Mouse (Mus musculus) limb, embryonic 12.5 days (tissue): ENCODE measurements around the gene Acot4. TPM values are rescaled to one million over a fixed set of nuclear protein-coding genes. Genes with fewer than 3 reads are reported as not detected.
"Not testable (repeated sequence)": the region's sequence is repeated elsewhere in the genome, so short reads cannot be mapped to it uniquely, and the experiment has no call there.

Experiments
- ATAC-seq: fragments of 200-750 bp; cut with Nextera tagmentation; 2 replicates; pipeline ENCODE4 v1.8.0; 2017; ENCODE audit warnings: low read depth, moderate TSS enrichment; ENCODE audit not compliant: insufficient number of reproducible peaks, insufficient read depth, low FRiP score, low TSS enrichment
- H3K27ac ChIP-seq: fragments of 300-500 bp; sonication (generic); 2 replicates; pipeline ENCODE4 v1.5.1; 2016; ENCODE audit warnings: mild to moderate bottlenecking, moderate library complexity
- H3K27me3 ChIP-seq: fragments of 300-500 bp; sonication (generic); 2 replicates; pipeline ENCODE4 v1.6.1; 2016; ENCODE audit warnings: mild to moderate bottlenecking, moderate library complexity
- H3K36me3 ChIP-seq: fragments of 300-500 bp; sonication (generic); 2 replicates; pipeline ENCODE4 v1.6.1; 2016; ENCODE audit warnings: mild to moderate bottlenecking, moderate library complexity
- H3K4me1 ChIP-seq: fragments of 300-500 bp; sonication (generic); replicated peaks from 2 replicates; pipeline ENCODE4 v1.6.1; 2016
- H3K4me2 ChIP-seq: fragments of 300-500 bp; sonication (generic); 2 replicates; pipeline ENCODE4 v1.6.1; 2016; ENCODE audit warnings: mild to moderate bottlenecking, moderate library complexity
- H3K4me3 ChIP-seq: fragments of 300-500 bp; sonication (generic); replicated peaks from 2 replicates; pipeline ENCODE4 v1.5.1; 2016; ENCODE audit warnings: mild to moderate bottlenecking
- H3K9ac ChIP-seq: fragments of 300-500 bp; sonication (generic); replicated peaks from 2 replicates; pipeline ENCODE4 v1.6.1; 2016; ENCODE audit warnings: mild to moderate bottlenecking, moderate library complexity
- H3K9me3 ChIP-seq: fragments of 300-500 bp; sonication (generic); 2 replicates; pipeline ENCODE4 v1.6.1; 2016; ENCODE audit warnings: mild to moderate bottlenecking, moderate library complexity
- WGBS: fragments of 180-500 bp; shearing (Covaris S2); methylation state at CpG from one replicate; pipeline ENCODE4 v1.1.7; 2016; 5-methylcytosine and 5-hydroxymethylcytosine counted together
- polyA plus RNA-seq: library from polyadenylated mRNA; unstranded; fragments of >200 nt; fragmentation: Nextera tagmentation; extraction: Ambion mirVana; gene quantifications from 2 replicates; pipeline ENCODE4 v1.2.1, GENCODE M21; 2016

Acot4 gene
- polyA plus RNA-seq, 1 experiment from 2014 or later, result 0.39 TPM

GRCm38 (mm10) chr12:84077371-84077990 lies 39.3 kb downstream of the Acot4 start:
- Histone ChIP-seq H3K27ac (no peak overlapping the region), H3K9me3 (no peaks in the 10 kb centered on the region), H3K4me3 (no peak overlapping the region), H3K9ac (no peak overlapping the region), H3K4me2 (no peak overlapping the region), H3K27me3 (no peaks in the 10 kb centered on the region), H3K4me1 (no peaks in the 10 kb centered on the region), H3K36me3 (no peaks in the 10 kb centered on the region)
- no peak for ATAC-seq
- 84% methylated on average over 4 of the region's 4 CpGs for WGBS

GRCm38 (mm10) chr12:84083842-84084241 lies 45.7 kb downstream of the Acot4 start:
- no peak overlapping the region for H3K4me3 ChIP-seq
- no peaks in the 10 kb centered on the region for H3K27me3 ChIP-seq
- no peaks in the 10 kb centered on the region for H3K4me1 ChIP-seq
- no peak overlapping the region for H3K4me2 ChIP-seq
- ATAC-seq, result no peak
- no peaks in the 10 kb centered on the region for H3K36me3 ChIP-seq
- H3K9ac ChIP-seq, result no peak overlapping the region
- H3K9me3 ChIP-seq, result no peaks in the 10 kb centered on the region
- H3K27ac ChIP-seq, result no peak overlapping the region
- 84% methylated on average over 2 of the region's 2 CpGs for WGBS

- no peak for ATAC-seq
- no peak overlapping the region for H3K9ac ChIP-seq
- no peaks in the 10 kb centered on the region for H3K36me3 ChIP-seq
- no peak overlapping the region for H3K4me3 ChIP-seq
- H3K27me3 ChIP-seq, result no peaks in the 10 kb centered on the region
- WGBS, result 91% methylated on average over 4 of the region's 4 CpGs
- peaks cover 5% of the 10 kb centered on the region for H3K9me3 ChIP-seq
- H3K4me2 ChIP-seq, result no peak overlapping the region
- H3K27ac ChIP-seq, result no peak overlapping the region
- no peaks in the 10 kb centered on the region for H3K4me1 ChIP-seq
These were observed 46.4 kb downstream of the Acot4 start for GRCm38 (mm10) chr12:84084581-84084980.

DNA sequence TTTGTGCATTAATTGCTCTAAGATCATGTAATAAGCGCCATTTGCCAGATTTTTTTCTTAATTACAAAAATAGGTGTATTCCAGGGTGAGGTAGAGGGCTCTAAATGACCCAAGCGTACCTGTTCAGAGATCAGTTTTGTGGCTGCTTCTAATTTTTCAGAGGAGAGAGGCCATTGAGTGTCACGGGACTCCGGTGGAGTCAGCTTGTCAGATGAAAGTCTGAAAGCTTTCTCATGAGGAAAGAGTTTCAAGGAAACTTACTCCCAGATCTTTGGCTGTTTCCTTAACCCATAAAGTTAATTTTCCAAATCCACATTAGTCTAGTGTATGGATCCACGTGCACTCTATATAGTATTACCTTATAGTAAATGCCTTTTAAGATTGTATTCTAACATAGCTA lies 56.5 kb downstream of the Acot4 start:
- WGBS, result 91% methylated on average over 5 of the region's 5 CpGs
- H3K27ac ChIP-seq, H3K27me3 ChIP-seq, H3K36me3 ChIP-seq, H3K4me3 ChIP-seq, H3K9ac ChIP-seq, ATAC-seq, H3K4me1 ChIP-seq, H3K4me2 ChIP-seq: not testable (repeated sequence)
- H3K9me3 ChIP-seq, result peaks cover 42% of the 10 kb centered on the region

Other genes with a start within 250 kb of the Acot4 start
- 42.0 and 42.1 TPM in 2 replicates for gene Numb, start 116.4 kb upstream of the Acot4 start, polyA plus RNA-seq
- gene Riox1, start 87.8 kb upstream of the Acot4 start, polyA plus RNA-seq, result 21.7 and 21.9 TPM in 2 replicates
- not detected in 2 replicates for gene Heatr4, start 53.5 kb upstream of the Acot4 start, polyA plus RNA-seq
- 17.8 and 21.9 TPM in 2 replicates for gene Acot2, start 50.5 kb upstream of the Acot4 start, polyA plus RNA-seq
- 38.1 and 43.9 TPM in 2 replicates for gene Acot1, start 28.9 kb upstream of the Acot4 start, polyA plus RNA-seq
- not detected in 2 replicates for gene Gm49366, start 556 bp downstream of the Acot4 start, polyA plus RNA-seq
- gene Acot3, start 13.8 kb downstream of the Acot4 start, polyA plus RNA-seq, result 0.59 and 0.66 TPM in 2 replicates
- gene Acot5, start 30.9 kb downstream of the Acot4 start, polyA plus RNA-seq, result not detected in 2 replicates
- 0.83 and 0.98 TPM in 2 replicates for gene Acot6, start 62.3 kb downstream of the Acot4 start, polyA plus RNA-seq
- 6.2 and 7.7 TPM in 2 replicates for gene Dnal1, start 76.0 kb downstream of the Acot4 start, polyA plus RNA-seq
- 1.2 and 1.3 TPM in 2 replicates for gene Pnma1, start 110.1 kb downstream of the Acot4 start, polyA plus RNA-seq
- gene Elmsan1, start 180.5 kb downstream of the Acot4 start, polyA plus RNA-seq, result 7.0 and 8.6 TPM in 2 replicates
- 13.2 and 13.4 TPM in 2 replicates for gene Ptgr2, start 246.9 kb downstream of the Acot4 start, polyA plus RNA-seq